Mouse (Mus musculus): ENCODE data around the gene Trio. TPM values are rescaled to one million over a fixed set of nuclear protein-coding genes. Genes with fewer than 3 reads are reported as not detected.

The Trio gene
- total RNA-seq, 2 experiments from 2014 or later: 42.9 to 43.7 TPM

- DNase-seq (ENCODE audit: low spot score): no peak
- intact Hi-C loops (cut with DNase I): no loop called here
Observed at GRCm38 (mm10) chr15:27790699-27791098, 234.9 kb downstream of the Trio start.

GRCm38 (mm10) chr15:27789325-27789724 lies 236.3 kb downstream of the Trio start:
- no peak for DNase-seq (ENCODE audit: low spot score)
- intact Hi-C loops (cut with DNase I): no loop called here

- DNase-seq (ENCODE audit: low spot score): peak; percentile 31
- intact Hi-C loops (cut with DNase I): no loop called here
Observed at GRCm38 (mm10) chr15:27788122-27788759, 237.4 kb downstream of the Trio start.

- intact Hi-C loops (cut with DNase I): no loop called here
- no peak for DNase-seq (ENCODE audit: low spot score)
Observed at GRCm38 (mm10) chr15:27787151-27787550, 238.5 kb downstream of the Trio start.

GRCm38 (mm10) chr15:27786418-27786817 lies 239.2 kb downstream of the Trio start:
- DNase-seq (ENCODE audit: low spot score): no peak
- intact Hi-C loops (cut with DNase I): no loop called here

- no peak for DNase-seq (ENCODE audit: low spot score)
- intact Hi-C loops (cut with DNase I): no loop called here
Observed at GRCm38 (mm10) chr15:27785280-27786001, 240.2 kb downstream of the Trio start.

GRCm38 (mm10) chr15:27784126-27784563 lies 241.5 kb downstream of the Trio start:
- DNase-seq (ENCODE audit: low spot score): peak; percentile 38
- intact Hi-C loops (cut with DNase I): no loop called here

- intact Hi-C loops (cut with DNase I): loop anchor here (2.0 kb wide), 1 partner anchor 13 kb away; no protein-coding TSS in a partner anchor
- DNase-seq (ENCODE audit: low spot score): no peak
Observed at GRCm38 (mm10) chr15:27783541-27784125, 242.0 kb downstream of the Trio start.

- no peak for DNase-seq (ENCODE audit: low spot score)
- intact Hi-C loops (cut with DNase I): loop anchor here (2.0 kb wide), 1 partner anchor 14 kb away; no protein-coding TSS in a partner anchor
Observed at GRCm38 (mm10) chr15:27783092-27783491, 242.6 kb downstream of the Trio start.

GRCm38 (mm10) chr15:27782383-27783036 lies 243.1 kb downstream of the Trio start:
- no peak for DNase-seq (ENCODE audit: low spot score)
- intact Hi-C loops (cut with DNase I): loop anchor here (2.0 kb wide), 1 partner anchor 14 kb away; no protein-coding TSS in a partner anchor

GRCm38 (mm10) chr15:27779827-27780226 lies 245.8 kb downstream of the Trio start:
- DNase-seq (ENCODE audit: low spot score): no peak
- intact Hi-C loops (cut with DNase I): no loop called here

GRCm38 (mm10) chr15:27779398-27779797 lies 246.2 kb downstream of the Trio start:
- DNase-seq (ENCODE audit: low spot score): no peak
- intact Hi-C loops (cut with DNase I): no loop called here

GRCm38 (mm10) chr15:27778256-27778655 lies 247.4 kb downstream of the Trio start:
- DNase-seq (ENCODE audit: low spot score): no peak
- intact Hi-C loops (cut with DNase I): no loop called here

- intact Hi-C loops (cut with DNase I): no loop called here
- no peak for DNase-seq (ENCODE audit: low spot score)
Observed at GRCm38 (mm10) chr15:27777455-27778190, 248.0 kb downstream of the Trio start.

- intact Hi-C loops (cut with DNase I): loop anchor here (5.0 kb wide), 1 partner anchor 33 kb away; no protein-coding TSS in a partner anchor
Observed at GRCm38 (mm10) chr15:27774481-27774880, 251.2 kb downstream of the Trio start.

GRCm38 (mm10) chr15:27772125-27772627 lies 253.5 kb downstream of the Trio start:
- DNase-seq (ENCODE audit: low spot score): no peak
- intact Hi-C loops (cut with DNase I): loop anchor here (5.0 kb wide), 1 partner anchor 35 kb away; no protein-coding TSS in a partner anchor

More at GRCm38 (mm10) chr15:27774481-27774880, 251.2 kb downstream of the Trio start:
- DNase-seq (ENCODE audit: low spot score): no peak

GRCm38 (mm10) chr15:27771581-27771980 lies 254.1 kb downstream of the Trio start:
- intact Hi-C loops (cut with DNase I): loop anchor here (5.0 kb wide), 1 partner anchor 36 kb away; no protein-coding TSS in a partner anchor
- peak; percentile 38 for DNase-seq (ENCODE audit: low spot score)

GRCm38 (mm10) chr15:27770513-27771196 lies 255.0 kb downstream of the Trio start:
- intact Hi-C loops (cut with DNase I): loop anchor here (5.0 kb wide), 1 partner anchor 37 kb away; no protein-coding TSS in a partner anchor
- no peak for DNase-seq (ENCODE audit: low spot score)

- intact Hi-C loops (cut with DNase I): no loop called here
- DNase-seq (ENCODE audit: low spot score): no peak
Observed at GRCm38 (mm10) chr15:27761416-27761815, 264.2 kb downstream of the Trio start.
